Comparison of ENCODE assay signal across 6 mouse cellular contexts in genomic region chr1:79611271-79611670, GRCm38 (mm10).
A peak's percentile ranks its signal among the peaks of the same experiment; 100 is the strongest.
DNase-seq lines count a peak whose midpoint lies in the region; ATAC-seq and TF ChIP-seq lines count a peak whose summit lies in the region.
"Not testable (repeated sequence)": the region's sequence is repeated elsewhere in the genome, so short reads cannot be mapped to it uniquely, and the experiment has no call there.

No protein-coding gene starts in this region.

- not testable (repeated sequence) for H3K27me3 ChIP-seq in Patski; splenic B cell, adult 2 months (ENCODE audit: control insufficient read depth, insufficient read depth, low read length, poor library complexity, severe bottlenecking)

- peak; percentile 21 for DNase-seq in CD4-positive, CD25-positive, alpha-beta regulatory T cell, adult 2 months (ENCODE audit: low read depth, low spot score)
- not testable (repeated sequence) for DNase-seq in Patski (ENCODE audit: low read depth, low spot score)
- DNase-seq in cerebellum, postnatal 10 days, result peak; percentile 22 to 27
- DNase-seq in induced T-regulatory cell, adult 2 months (ENCODE audit: low read depth), result peak; percentile 25
- DNase-seq in kidney, postnatal 36 days, result peak; percentile 5 to 33
- peak; percentile 20 for DNase-seq in splenic B cell, adult 2 months (ENCODE audit: low read depth, low spot score)

- CTCF ChIA-PET in Patski (lab: Charles Lee), result not testable (repeated sequence)

- TF ChIP-seq CTCF in Patski (IDR thresholded peaks at IDR 0.05), result peak; percentile 9

- peaks cover 16% of the 10 kb centered on the region for H3K36me3 ChIP-seq in splenic B cell, adult 2 months (ENCODE audit: control insufficient read depth, insufficient read depth, low read length, poor library complexity, severe bottlenecking)

- POLR2A ChIA-PET in Patski (lab: Charles Lee), result not testable (repeated sequence)

- not testable (repeated sequence) for ATAC-seq in Patski

- in situ Hi-C loops in Patski (cut with MboI; ENCODE audit: low pct_unique_long_range_greater_than_20kb), result not testable (repeated sequence)
